Mouse (Mus musculus) lung, postnatal 0 days (tissue): ENCODE measurements around the gene Mettl22. TPM values are rescaled to one million over a fixed set of nuclear protein-coding genes. Genes with fewer than 3 reads are reported as not detected.

Experiments
- ATAC-seq: fragments of 200-750 bp; cut with Nextera tagmentation; 2 replicates; pipeline ENCODE4 v1.8.0; 2017; ENCODE audit warnings: moderate library complexity
- DNase-seq: peaks from one replicate; pipeline ENCODE4 v3.0.0-alpha.2; 2016; ENCODE audit warnings: low spot score
- H3K27ac ChIP-seq: fragments of 300-500 bp; sonication (generic); 2 replicates; pipeline ENCODE4 v1.5.1; 2014; ENCODE audit warnings: antibody characterized with exemption, mild to moderate bottlenecking, low read length, mixed read lengths
- H3K27me3 ChIP-seq: fragments of 300-500 bp; sonication (generic); replicated peaks from 2 replicates; pipeline ENCODE4 v1.6.1; 2014; ENCODE audit warnings: low read length, mixed read lengths; ENCODE audit not compliant: insufficient read depth
- H3K36me3 ChIP-seq: fragments of 300-500 bp; sonication (generic); 2 replicates; pipeline ENCODE4 v1.6.1; 2014; ENCODE audit warnings: low read length, mixed read lengths; ENCODE audit not compliant: insufficient read depth
- H3K4me1 ChIP-seq: fragments of 300-500 bp; sonication (generic); 2 replicates; pipeline ENCODE4 v1.6.1; 2014; ENCODE audit warnings: antibody characterized with exemption, low read depth, low read length, mixed read lengths; ENCODE audit not compliant: insufficient read depth
- H3K4me2 ChIP-seq: fragments of 300-500 bp; sonication (generic); replicated peaks from 2 replicates; pipeline ENCODE4 v1.6.1; 2014; ENCODE audit warnings: low read depth, mild to moderate bottlenecking, low read length, moderate library complexity, mixed read lengths
- H3K4me3 ChIP-seq: fragments of 300-500 bp; sonication (generic); 2 replicates; pipeline ENCODE4 v1.5.1; 2014; ENCODE audit warnings: low read depth, low read length
- H3K9ac ChIP-seq: fragments of 300-500 bp; sonication (generic); replicated peaks from 2 replicates; pipeline ENCODE4 v1.6.1; 2014; ENCODE audit warnings: low read depth, mild to moderate bottlenecking
- H3K9me3 ChIP-seq: fragments of 300-500 bp; sonication (generic); 2 replicates; pipeline ENCODE4 v1.6.1; 2016; ENCODE audit warnings: low read length, mixed read lengths
- CTCF ChIP-seq: IDR thresholded peaks from 2 replicates; pipeline ENCODE4 v1.5.1; 2016; ENCODE audit warnings: antibody characterized with exemption, mild to moderate bottlenecking
- EP300 ChIP-seq: IDR thresholded peaks from 2 replicates; pipeline ENCODE4 v1.6.1; 2016; ENCODE audit warnings: antibody characterized with exemption, mild to moderate bottlenecking, control low read depth
- WGBS: fragments of 180-500 bp; shearing (Covaris S2); extraction: QIAGEN DNeasy Blood & Tissue Kit; methylation state at CpG from one replicate; pipeline ENCODE4 v1.1.7; 2014; 5-methylcytosine and 5-hydroxymethylcytosine counted together
- polyA plus RNA-seq: library from polyadenylated mRNA; unstranded; fragments of >200 nt; fragmentation: Nextera tagmentation; extraction: Ambion mirVana; gene quantifications from 2 replicates; pipeline ENCODE4 v1.2.1, GENCODE M21; 2015

The Mettl22 gene
- polyA plus RNA-seq, 1 experiment from 2014 or later = 11.5 TPM

DNA sequence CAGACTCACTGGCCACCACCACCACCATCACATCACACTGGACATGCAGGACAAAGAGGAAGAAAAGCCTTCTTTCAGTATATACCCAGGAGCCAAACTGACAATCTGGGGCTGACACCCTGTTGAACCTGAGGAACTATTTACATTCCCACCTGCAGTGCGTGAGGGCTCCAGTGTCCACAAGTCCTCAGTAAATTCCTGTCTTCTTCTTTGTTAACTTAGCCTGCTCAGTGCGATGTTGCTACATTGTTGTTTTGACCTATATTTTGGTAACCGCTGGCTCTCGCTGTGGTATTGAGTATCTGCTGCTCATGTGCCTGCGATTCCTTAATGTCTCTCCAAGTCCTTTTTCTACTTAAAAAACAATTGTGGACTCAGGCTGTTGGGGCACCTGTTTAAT is 49.9 kb downstream of the Mettl22 start:
- Histone ChIP-seq H3K36me3 (no peaks in the 10 kb centered on the region), H3K4me1 (no peaks in the 10 kb centered on the region), H3K27ac (no peak overlapping the region), H3K27me3 (no peaks in the 10 kb centered on the region), H3K4me3 (no peak overlapping the region), H3K9ac (no peak overlapping the region), H3K9me3 (no peaks in the 10 kb centered on the region), H3K4me2 (no peak overlapping the region)
- WGBS = 70% methylated on average over 5 of the region's 5 CpGs
- ATAC-seq (no peak), DNase-seq (no peak)
- TF ChIP-seq CTCF = no peak

DNA sequence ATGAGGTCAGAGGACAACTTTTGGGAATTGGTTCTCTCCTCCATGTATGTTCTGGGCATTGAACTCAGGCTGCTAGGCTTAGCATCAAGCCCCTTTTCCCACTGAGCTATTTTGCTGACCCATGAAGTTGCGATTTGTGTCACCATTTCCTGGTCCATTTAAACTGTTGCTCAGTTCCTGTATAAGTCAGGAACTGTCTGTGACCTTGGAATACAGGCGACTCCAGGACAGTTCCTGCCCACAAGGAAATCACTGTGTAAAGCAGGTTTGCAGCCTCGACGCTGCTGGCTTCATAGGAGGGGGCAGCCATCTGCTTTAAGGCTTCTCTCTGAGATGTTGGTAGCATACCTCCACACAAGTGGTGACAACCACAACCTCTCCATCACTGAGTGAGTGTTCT is 50.7 kb downstream of the Mettl22 start:
- no peak overlapping the region for H3K27ac ChIP-seq
- DNase-seq = no peak
- TF ChIP-seq EP300 = no peak
- TF ChIP-seq CTCF = no peak
- H3K4me2 ChIP-seq = no peak overlapping the region
- ATAC-seq = no peak
- no peaks in the 10 kb centered on the region for H3K9me3 ChIP-seq
- H3K4me3 ChIP-seq = no peak overlapping the region
- no peaks in the 10 kb centered on the region for H3K27me3 ChIP-seq
- H3K36me3 ChIP-seq = no peaks in the 10 kb centered on the region
- WGBS = 63% methylated on average over 4 of the region's 4 CpGs
- no peak overlapping the region for H3K9ac ChIP-seq
- no peaks in the 10 kb centered on the region for H3K4me1 ChIP-seq

- H3K4me3 ChIP-seq = no peak overlapping the region
- H3K36me3 ChIP-seq = no peaks in the 10 kb centered on the region
- H3K27ac ChIP-seq = no peak overlapping the region
- no peaks in the 10 kb centered on the region for H3K4me1 ChIP-seq
- H3K27me3 ChIP-seq = no peaks in the 10 kb centered on the region
- peak; percentile 37; the same call in 1 of the 2 replicates for ATAC-seq
- TF ChIP-seq CTCF (no peak), EP300 (no peak)
- peak; percentile 44 for DNase-seq
- no peaks in the 10 kb centered on the region for H3K9me3 ChIP-seq
- no peak overlapping the region for H3K9ac ChIP-seq
- 0 out of 2 replicates have a peak overlapping the region, but pooled peaks have one; percentile 8 for H3K4me2 ChIP-seq
- WGBS = 23% methylated on average over 11 of the region's 11 CpGs
Measured at GRCm38 (mm10) chr16:8523480-8524144, 53.0 kb downstream of the Mettl22 start.

DNA sequence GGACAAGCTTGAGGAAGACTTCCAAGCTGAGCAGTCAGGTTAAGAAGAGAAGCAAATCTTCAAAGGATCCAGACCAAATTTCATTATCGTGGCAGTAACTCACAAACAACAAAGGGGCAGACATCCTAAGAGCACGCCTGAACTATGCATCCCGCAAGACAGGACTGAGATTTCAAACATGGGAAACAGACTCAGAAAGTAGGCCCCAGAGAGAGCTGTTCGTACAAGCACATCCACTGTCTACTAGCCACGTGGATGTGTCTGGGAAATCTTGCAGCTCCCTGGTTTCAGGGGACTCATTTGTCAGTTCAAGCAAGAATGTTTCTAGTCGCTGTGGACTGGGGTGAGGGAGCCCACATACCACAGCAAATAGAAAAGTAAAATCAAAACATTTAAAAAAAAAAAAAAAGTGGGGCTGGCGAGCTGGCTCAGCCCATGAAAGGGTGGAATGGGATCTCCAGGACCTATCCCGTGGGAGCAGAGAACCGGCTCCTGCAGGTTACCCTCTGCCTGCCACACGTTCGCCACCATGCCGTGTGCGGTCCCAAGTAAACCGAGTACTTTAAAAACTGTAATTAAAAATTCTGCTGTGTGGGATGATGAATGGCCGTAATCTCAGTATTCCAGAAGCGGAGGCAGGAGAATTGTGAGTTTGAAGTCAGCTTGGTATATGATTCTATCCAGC is 53.7 kb downstream of the Mettl22 start:
- no peaks in the 10 kb centered on the region for H3K4me1 ChIP-seq
- TF ChIP-seq EP300 = no peak
- TF ChIP-seq CTCF = no peak
- H3K27ac ChIP-seq = no peak overlapping the region
- no peak overlapping the region for H3K4me3 ChIP-seq
- H3K9me3 ChIP-seq = no peaks in the 10 kb centered on the region
- no peak overlapping the region for H3K4me2 ChIP-seq
- no peaks in the 10 kb centered on the region for H3K27me3 ChIP-seq
- 62% methylated on average over 16 of the region's 16 CpGs for WGBS
- no peaks in the 10 kb centered on the region for H3K36me3 ChIP-seq
- H3K9ac ChIP-seq = no peak overlapping the region
- DNase-seq (no peak), ATAC-seq (no peak)

- ATAC-seq (no peak; the same call in 1 of the 2 replicates), DNase-seq (no peak)
- H3K27me3 ChIP-seq = no peaks in the 10 kb centered on the region
- no peak overlapping the region for H3K4me2 ChIP-seq
- H3K36me3 ChIP-seq = no peaks in the 10 kb centered on the region
- H3K9me3 ChIP-seq = no peaks in the 10 kb centered on the region
- H3K4me3 ChIP-seq = no peak overlapping the region
- H3K4me1 ChIP-seq = no peaks in the 10 kb centered on the region
- WGBS = 31% methylated on average over 3 of the region's 3 CpGs
- H3K9ac ChIP-seq = no peak overlapping the region
- H3K27ac ChIP-seq = no peak overlapping the region
- TF ChIP-seq CTCF (no peak), EP300 (no peak)
Measured at GRCm38 (mm10) chr16:8525293-8525692, 54.7 kb downstream of the Mettl22 start.

DNA sequence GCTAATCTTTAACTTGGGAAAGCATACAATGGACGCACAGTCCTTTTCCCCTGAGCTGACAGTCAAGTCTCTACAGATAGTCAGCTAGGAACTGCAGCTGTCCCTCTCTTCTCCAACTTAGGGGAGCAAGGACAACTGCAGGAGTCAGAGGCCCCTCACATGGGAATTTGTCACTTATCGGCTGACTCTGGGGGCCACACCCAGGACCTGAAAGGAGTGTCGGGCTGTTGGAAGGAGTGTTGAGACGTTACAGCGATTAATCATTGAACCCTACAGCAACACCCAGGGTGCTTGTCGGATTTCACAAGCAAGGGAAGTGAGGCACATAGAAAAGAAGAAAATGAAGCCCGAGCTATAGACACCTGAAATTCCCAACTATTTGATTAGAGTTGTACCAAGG is 55.3 kb downstream of the Mettl22 start:
- Histone ChIP-seq H3K27me3 (no peaks in the 10 kb centered on the region), H3K27ac (no peak overlapping the region), H3K9ac (no peak overlapping the region), H3K4me1 (no peaks in the 10 kb centered on the region), H3K4me3 (no peak overlapping the region), H3K4me2 (no peak overlapping the region), H3K9me3 (no peaks in the 10 kb centered on the region), H3K36me3 (no peaks in the 10 kb centered on the region)
- no peak for ATAC-seq
- TF ChIP-seq CTCF (no peak), EP300 (no peak)
- 50% methylated on average over 7 of the region's 7 CpGs for WGBS
- DNase-seq = no peak
